Mouse (Mus musculus): ENCODE results near the gene Kif24.

Gene Kif24

DNA sequence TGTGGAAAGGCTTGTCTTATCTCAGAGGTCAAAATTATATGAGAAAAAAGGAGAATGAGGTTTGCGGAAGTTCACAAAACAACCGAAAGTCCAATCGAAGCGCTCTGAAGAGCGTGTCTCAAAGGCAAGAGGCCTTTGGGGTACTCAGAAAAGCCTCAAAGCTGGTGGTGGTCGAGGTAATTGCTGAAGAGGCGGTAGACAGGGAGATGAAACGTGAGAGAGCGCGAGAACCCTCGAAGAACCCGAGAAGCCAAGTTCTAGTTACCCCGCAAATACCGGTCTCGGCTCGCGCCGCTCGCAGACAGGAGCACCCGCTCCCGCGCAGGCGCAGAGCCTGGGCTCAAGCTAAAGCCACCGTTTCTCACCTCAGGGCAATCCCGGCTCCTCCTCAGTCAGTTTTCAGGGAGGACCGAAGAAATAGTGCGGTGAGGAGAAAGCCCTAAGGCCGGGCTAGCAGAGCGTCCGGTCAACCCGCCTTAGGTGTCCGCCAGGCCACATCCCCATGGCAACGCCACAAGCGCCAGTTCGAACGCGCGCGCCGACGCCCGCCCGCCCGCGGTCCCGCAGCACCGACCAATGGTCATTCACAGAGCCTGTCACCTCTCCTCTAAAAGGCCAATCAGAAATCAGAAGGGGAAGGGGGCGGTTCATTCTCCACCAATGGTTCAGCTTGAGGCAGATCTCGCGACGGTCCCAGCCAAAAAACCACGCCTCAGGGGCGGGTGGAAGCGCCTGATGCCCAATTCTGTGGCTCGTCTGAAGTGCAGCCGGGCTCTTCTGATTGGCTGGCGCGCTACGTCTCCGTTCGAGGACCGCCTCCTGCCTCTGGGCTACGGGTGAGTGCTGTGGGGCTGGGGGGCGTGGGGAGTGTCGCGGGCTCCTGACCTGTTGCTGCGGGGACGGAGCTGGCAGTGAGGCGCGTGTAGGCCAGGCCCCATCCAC is at the start of gene Kif24, which contains the start of gene Nudt2:
TSS of gene Kif24 (minus strand) at position 543 of the 942 bp plus-strand sequence.
TSS of gene Nudt2 (plus strand) at position 807 of the 942 bp plus-strand sequence.
- peak; percentile 90 to 97 for DNase-seq (ENCODE audit: low spot score in 2 of 2)

- DNase-seq (ENCODE audit: low spot score in 2 of 2): no peak
Observed at GRCm38 (mm10) chr4:41513714-41514113, 49.0 kb upstream of the Kif24 start.

DNA sequence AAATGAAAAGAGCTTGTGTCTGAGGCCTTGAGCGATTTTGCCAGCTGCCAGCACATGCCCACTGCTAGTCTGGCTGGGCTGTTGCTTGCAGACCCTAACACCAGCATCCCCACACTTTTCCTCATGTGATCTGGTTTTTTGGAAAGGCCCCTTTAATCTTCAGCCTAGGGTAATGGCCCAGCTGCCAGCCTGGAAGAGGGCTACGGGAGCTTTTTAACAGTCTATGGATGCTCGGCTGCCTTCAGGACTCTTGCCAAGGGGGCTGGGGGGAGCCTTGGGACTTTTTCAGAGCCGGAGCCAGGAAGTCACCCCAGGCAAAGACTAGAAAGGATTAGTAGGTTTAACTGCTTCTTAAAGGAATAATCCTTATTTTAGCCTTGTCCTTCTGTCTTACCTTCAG is 48.6 kb upstream of the Kif24 start:
- DNase-seq (ENCODE audit: low spot score in 2 of 2): no peak

DNA sequence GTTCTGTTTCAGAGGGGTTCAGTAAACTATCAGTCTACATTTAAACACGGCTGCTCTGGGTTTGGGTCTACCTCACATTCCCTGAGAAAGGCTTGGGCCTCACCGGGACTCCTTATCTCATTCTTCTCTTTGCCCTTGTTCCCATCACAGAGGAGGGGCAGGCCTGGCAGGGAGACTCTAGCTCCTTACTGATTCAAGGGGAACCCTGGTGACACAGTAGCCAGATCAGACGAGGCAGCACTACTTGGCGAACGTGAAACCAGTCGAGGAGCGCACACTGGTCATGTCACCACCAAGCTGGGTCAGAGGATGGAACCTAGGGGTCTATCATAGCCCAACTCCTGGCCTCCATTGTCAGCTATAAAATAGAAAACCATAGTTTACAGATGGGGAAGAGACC is 43.3 kb upstream of the Kif24 start:
- no peak for DNase-seq (ENCODE audit: low spot score in 2 of 2)

GRCm38 (mm10) chr4:41507326-41507924 is 42.7 kb upstream of the Kif24 start:
- no peak for DNase-seq (ENCODE audit: low spot score in 2 of 2)

DNA sequence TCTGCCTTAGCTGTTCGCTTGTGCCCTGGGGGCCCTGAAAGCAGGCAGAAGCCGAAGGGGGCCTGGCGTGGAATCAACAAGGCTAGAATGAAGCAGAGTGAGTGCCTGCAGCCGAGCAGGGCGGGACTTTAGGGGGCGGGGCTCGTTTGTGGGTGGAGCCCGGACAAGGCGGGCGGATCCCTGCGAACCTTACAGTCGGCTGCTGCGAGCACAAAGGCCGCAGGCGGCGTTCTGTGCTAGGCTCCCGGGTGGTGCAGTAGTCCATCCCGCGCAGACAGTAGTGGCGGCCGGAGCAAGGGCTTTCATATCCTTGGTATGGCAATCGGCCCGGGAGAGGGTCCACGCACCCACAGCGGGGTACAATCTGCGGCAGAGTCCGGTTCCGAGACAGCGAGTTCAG is 42.2 kb upstream of the Kif24 start:
- peak; percentile 70 to 72 for DNase-seq (ENCODE audit: low spot score in 2 of 2)

DNA sequence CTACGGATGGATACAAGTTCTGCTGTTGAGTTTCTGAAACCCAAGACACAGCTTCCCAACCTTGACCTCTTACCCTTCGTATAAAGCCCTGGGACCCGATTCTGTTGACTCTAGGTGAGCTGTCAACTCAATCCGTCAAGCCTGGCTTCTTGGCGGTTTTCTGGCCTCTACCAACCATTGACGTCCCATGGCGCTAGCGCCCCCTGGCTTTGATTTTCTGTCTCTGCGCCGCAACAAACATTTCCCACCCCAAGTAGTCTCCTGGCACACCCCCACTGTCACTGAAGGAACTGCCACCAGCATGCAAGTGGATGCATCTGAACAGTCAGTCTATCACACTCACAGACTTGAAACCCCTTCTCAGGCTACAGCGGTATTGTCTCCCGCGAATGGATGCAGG is 41.5 kb upstream of the Kif24 start:
- DNase-seq (ENCODE audit: low spot score in 2 of 2): no peak

- no peak for DNase-seq (ENCODE audit: low spot score in 2 of 2)
Observed at GRCm38 (mm10) chr4:41505131-41505551, 40.5 kb upstream of the Kif24 start.

DNA sequence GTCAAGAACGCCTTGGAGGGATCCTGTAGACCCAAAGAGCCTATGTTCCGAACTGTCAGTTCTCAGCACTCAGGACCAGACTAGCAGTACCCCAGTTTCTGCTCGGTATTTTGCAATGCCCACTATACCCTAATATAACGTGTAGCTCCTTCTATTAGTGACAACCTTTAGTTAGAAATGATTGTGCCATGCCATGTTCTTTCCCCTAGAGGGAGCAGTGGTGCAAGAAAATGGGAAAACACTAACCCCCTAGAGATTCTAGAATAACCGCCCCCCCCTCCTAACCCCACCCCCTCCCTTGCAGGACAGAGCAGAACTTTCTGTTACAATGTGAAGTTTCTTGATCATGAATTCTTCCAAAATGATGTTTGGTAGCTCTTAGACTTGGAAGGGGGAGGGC is 39.6 kb upstream of the Kif24 start:
- DNase-seq (ENCODE audit: low spot score in 2 of 2): no peak

DNA sequence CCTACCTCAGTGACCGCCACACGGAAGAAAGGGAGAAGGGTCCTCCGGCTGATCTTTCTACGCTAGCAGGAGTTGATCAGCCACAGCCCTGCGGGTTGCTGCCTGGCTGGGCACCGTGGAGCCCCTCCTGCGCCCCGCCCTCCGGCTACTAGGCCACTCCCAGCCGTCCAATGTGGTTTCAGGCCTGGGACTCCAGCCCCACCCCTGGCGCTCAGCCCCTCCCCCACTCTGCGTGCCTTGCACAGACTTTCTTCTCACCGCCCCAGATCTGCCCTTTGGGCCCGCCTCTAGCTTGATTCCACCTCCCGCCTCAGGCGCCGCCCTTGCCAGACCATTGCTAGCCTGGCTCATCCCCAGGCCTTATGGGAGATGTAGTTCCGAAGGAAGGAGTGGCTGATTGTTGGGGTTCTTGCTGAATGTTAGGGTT is 38.3 kb upstream of the Kif24 start, which contains the start of gene AI464131:
TSS of gene AI464131 (minus strand) at position 91 of the 427 bp plus-strand sequence.
- DNase-seq (ENCODE audit: low spot score in 2 of 2): peak; percentile 86 to 88

DNA sequence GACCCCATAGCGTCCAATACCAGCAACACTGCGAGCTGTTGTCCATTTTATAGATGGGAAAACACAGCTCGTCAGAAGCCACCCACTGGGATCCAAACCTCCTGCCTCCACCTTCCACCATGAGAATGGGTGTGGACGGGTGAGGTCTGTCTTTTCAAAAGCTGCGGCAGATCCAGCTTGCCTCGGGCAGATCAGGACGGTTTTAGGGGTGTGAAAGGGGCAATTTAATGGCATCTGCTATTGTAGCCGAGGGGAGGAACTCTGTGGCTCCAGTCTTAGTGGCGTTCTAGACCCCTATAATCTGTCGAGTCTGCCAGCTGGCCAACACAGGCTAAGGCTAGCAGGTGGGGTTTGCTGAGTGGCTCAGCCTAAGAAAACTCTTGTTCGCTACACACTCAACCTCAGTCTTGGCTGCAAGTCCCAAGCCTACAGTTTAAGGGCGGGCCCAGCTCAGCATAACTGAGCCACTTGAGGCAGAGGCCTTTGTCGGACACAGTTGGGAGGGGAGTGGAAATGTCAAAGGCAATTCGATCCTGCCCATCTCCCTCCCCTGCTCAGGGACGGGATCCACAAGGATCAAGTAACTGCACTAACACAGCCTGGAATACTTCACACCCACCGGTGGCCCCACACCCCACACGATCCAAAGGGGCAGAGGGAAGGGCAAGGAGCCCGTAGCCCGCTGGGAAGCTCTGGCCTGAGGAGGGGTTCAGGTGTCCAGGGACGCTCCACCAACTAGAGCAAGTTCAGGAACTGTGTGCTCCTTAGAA is 37.7 kb upstream of the Kif24 start:
- no peak for DNase-seq (ENCODE audit: low spot score in 2 of 2)

GRCm38 (mm10) chr4:41500787-41501186 is 36.1 kb upstream of the Kif24 start:
- DNase-seq (ENCODE audit: low spot score in 2 of 2): no peak

DNA sequence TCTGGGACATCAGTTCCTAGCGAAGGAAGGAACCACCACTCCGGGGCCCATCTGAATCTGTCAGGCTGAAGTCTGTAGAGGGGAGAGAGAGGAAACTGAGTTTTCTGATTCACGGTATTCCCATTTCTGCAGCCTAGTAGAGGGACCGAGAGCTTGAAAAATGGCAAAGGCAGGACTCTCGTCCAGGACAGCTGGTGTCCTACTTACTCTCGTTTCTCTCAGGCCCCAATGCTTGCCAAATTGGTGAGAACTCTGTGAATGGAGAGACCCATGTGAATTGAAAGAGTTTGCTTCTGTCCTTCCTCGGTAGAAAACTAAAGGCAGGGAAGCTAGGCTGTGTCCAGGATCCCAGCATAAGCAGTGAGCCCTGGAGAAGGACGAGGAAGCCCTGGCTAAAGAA is 34.9 kb upstream of the Kif24 start:
- no peak for DNase-seq (ENCODE audit: low spot score in 2 of 2)

DNA sequence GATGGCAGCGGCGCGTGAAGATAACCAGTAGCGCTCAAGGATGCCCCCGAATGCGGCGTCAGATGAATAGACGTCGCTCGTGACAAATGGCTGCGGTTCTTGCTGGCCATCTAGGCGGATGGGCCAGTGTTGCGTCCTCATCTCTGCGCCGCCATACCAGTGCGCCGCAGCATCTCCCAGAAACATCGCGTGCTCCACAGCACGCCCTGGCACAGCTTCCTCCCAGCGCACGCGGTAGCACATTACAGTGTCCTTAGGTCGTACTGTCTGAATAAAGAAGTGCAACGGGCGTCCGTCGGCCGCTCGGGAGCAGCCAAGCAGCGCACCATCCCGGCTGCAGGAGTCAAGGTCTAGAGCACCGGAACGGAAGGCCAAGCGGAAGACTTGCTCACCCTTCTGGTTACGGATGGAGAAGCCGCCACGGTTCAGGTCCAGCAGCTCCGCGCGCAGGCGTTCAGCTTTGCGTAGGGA is 34.3 kb upstream of the Kif24 start:
- no peak for DNase-seq (ENCODE audit: low spot score in 2 of 2)

DNA sequence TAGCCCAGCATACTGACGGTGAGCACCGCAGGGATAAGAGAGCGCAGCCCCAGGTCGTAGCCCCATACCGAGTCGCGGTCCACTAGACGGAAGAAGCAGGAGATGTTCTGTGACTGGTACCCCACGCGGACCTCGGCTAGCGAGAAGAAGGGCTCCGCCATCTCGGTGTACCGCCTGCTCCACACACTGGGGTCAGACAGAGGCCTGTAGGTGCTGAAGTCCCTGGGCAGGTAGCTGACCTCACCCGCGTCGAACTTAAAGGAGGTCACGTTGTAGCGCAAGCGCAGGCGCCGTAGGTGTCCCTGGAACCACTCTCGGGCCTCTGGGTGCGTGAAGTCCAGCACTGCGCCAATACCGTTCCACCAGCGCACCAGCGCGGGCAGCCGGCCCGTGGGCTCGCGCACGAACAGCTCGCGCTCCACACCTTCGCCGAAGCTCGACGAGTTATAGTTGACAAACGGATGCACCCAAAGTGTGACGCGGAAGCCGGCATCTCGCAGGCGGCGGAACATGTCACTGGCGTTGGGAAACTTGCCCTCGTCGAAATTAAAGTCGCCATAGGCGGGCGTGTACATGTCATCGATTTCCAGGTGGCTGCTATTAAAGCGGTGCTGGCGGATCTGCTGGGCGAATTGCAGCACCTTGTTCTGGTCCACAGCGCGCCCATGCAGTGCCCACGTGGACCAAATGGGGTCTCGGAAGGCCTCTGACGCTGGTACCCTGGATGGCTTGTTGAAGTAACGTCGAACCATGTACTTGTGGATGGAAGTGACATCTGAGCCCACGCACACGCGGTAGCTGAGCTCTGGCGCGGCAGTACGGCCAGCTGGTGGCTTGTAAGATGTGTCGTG is 33.5 kb upstream of the Kif24 start:
- DNase-seq (ENCODE audit: low spot score in 2 of 2): no peak

GRCm38 (mm10) chr4:41497579-41497978 is 32.9 kb upstream of the Kif24 start:
- no peak for DNase-seq (ENCODE audit: low spot score in 2 of 2)

DNA sequence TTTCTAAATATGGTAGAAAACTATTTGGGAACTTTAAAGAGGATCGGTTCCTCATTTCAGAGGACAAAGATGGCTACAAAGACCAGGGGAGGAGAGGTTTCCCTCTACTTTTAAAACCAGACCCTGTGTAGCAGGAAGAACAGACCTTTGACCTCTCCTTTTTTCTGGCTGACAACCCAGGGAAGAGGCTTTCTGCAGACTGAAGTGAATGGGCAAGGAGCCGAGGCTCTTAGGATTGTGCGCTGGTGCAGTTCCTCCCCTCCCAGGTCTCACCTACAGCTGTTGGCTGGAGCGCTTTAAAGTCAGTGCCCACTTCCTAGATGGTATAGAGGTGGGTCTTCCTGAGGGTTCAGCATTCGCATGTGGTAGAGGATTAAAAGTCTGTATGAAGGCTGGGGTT is 32.4 kb upstream of the Kif24 start:
- DNase-seq (ENCODE audit: low spot score in 2 of 2): no peak

GRCm38 (mm10) chr4:41495850-41496249 is 31.2 kb upstream of the Kif24 start:
- no peak for DNase-seq (ENCODE audit: low spot score in 2 of 2)

DNA sequence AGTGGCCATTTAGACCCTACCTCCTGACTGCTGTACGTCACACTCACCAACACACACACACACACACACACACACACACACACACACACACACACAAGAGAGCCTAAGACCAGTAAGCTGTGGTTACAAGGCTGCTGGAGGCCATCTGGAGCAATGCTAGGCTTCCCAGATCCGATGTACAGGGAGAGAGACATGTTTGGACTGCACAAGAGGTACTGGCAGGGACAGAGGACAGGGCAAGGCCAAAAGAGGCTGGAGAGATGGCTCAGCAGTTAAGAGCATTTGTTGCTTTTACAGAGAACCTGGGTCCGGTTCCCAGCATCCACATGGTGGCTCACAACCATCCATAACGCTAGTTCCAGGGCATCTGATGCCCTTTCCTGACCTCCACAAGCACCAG is 30.4 kb upstream of the Kif24 start:
- DNase-seq (ENCODE audit: low spot score in 2 of 2): no peak

- DNase-seq (ENCODE audit: low spot score in 2 of 2): no peak
Observed at GRCm38 (mm10) chr4:41494378-41494777, 29.7 kb upstream of the Kif24 start.

GRCm38 (mm10) chr4:41493464-41494116 is 28.9 kb upstream of the Kif24 start:
- DNase-seq (ENCODE audit: low spot score in 2 of 2): no peak
